Mouse (Mus musculus): Measurements from ENCODE around the gene Tfcp2.
A peak's percentile ranks its signal among the peaks of the same experiment; 100 is the strongest.
"Not testable (repeated sequence)": the region's sequence is repeated elsewhere in the genome, so short reads cannot be mapped to it uniquely, and the experiment has no call there.

The Tfcp2 gene

GRCm38 (mm10) chr15:100556378-100556777 lies 4.6 kb upstream of the Tfcp2 start:
- no peak for DNase-seq (ENCODE audit: low spot score)

GRCm38 (mm10) chr15:100555965-100556364 lies 4.2 kb upstream of the Tfcp2 start:
- DNase-seq (ENCODE audit: low spot score) = no peak

- DNase-seq (ENCODE audit: low spot score) = no peak
Observed at GRCm38 (mm10) chr15:100550280-100550679, 1.5 kb downstream of the Tfcp2 start.

- not testable (repeated sequence) for DNase-seq (ENCODE audit: low spot score)
Observed at GRCm38 (mm10) chr15:100543651-100544030, 8.2 kb downstream of the Tfcp2 start.

GRCm38 (mm10) chr15:100542876-100543650 lies 8.7 kb downstream of the Tfcp2 start:
- DNase-seq (ENCODE audit: low spot score) = not testable (repeated sequence)

GRCm38 (mm10) chr15:100541426-100541825 lies 10.4 kb downstream of the Tfcp2 start:
- DNase-seq (ENCODE audit: low spot score) = no peak

GRCm38 (mm10) chr15:100541001-100541400 lies 10.8 kb downstream of the Tfcp2 start:
- not testable (repeated sequence) for DNase-seq (ENCODE audit: low spot score)

- DNase-seq (ENCODE audit: low spot score) = no peak
Observed at GRCm38 (mm10) chr15:100539411-100539810, 12.4 kb downstream of the Tfcp2 start.

GRCm38 (mm10) chr15:100537913-100538312 lies 13.9 kb downstream of the Tfcp2 start:
- DNase-seq (ENCODE audit: low spot score) = peak; percentile 70

- DNase-seq (ENCODE audit: low spot score) = no peak
Observed at GRCm38 (mm10) chr15:100527900-100528299, 23.9 kb downstream of the Tfcp2 start.

- DNase-seq (ENCODE audit: low spot score) = no peak
Observed at GRCm38 (mm10) chr15:100525405-100525804, 26.4 kb downstream of the Tfcp2 start.

- no peak for DNase-seq (ENCODE audit: low spot score)
Observed at GRCm38 (mm10) chr15:100520306-100520705, 31.5 kb downstream of the Tfcp2 start.

- no peak for DNase-seq (ENCODE audit: low spot score)
Observed at GRCm38 (mm10) chr15:100515121-100515520, 36.7 kb downstream of the Tfcp2 start.

GRCm38 (mm10) chr15:100513387-100513786 lies 38.4 kb downstream of the Tfcp2 start:
- DNase-seq (ENCODE audit: low spot score) = no peak

- DNase-seq (ENCODE audit: low spot score) = no peak
Observed at GRCm38 (mm10) chr15:100510072-100510471, 41.7 kb downstream of the Tfcp2 start.

- DNase-seq (ENCODE audit: low spot score) = no peak
Observed at GRCm38 (mm10) chr15:100508454-100509167, 43.2 kb downstream of the Tfcp2 start.

- not testable (repeated sequence) for DNase-seq (ENCODE audit: low spot score)
Observed at GRCm38 (mm10) chr15:100499506-100499905, 52.3 kb downstream of the Tfcp2 start.

GRCm38 (mm10) chr15:100495102-100495501 lies 56.7 kb downstream of the Tfcp2 start, which contains the start of gene Csrnp2:
TSS of gene Csrnp2 (minus strand) at chr15:100495488.
- DNase-seq (ENCODE audit: low spot score) = peak; percentile 96

GRCm38 (mm10) chr15:100494647-100495046 lies 57.2 kb downstream of the Tfcp2 start:
- DNase-seq (ENCODE audit: low spot score) = peak; percentile 74

- no peak for DNase-seq (ENCODE audit: low spot score)
Observed at GRCm38 (mm10) chr15:100491966-100492365, 59.8 kb downstream of the Tfcp2 start.

GRCm38 (mm10) chr15:100489263-100489662 lies 62.5 kb downstream of the Tfcp2 start:
- DNase-seq (ENCODE audit: low spot score) = no peak

- DNase-seq (ENCODE audit: low spot score) = not testable (repeated sequence)
Observed at GRCm38 (mm10) chr15:100488297-100488696, 63.5 kb downstream of the Tfcp2 start.

- no peak for DNase-seq (ENCODE audit: low spot score)
Observed at GRCm38 (mm10) chr15:100487050-100487449, 64.8 kb downstream of the Tfcp2 start.
